Mouse (Mus musculus) megakaryocyte, embryonic 14.5 days (primary cell): ENCODE data around the gene Mafg.

Source experiments
- FLI1 ChIP-seq: IDR thresholded peaks from 2 replicates; pipeline ENCODE4 v1.6.1; 2012; ENCODE audit warnings: low read length, inconsistent platforms, mixed read lengths
- GATA1 ChIP-seq: IDR thresholded peaks from 3 replicates; pipeline ENCODE4 v1.6.1; 2012; ENCODE audit warnings: mixed read lengths, low read length, inconsistent platforms, borderline replicate concordance

- TF ChIP-seq GATA1, result no peak
- no peak for TF ChIP-seq FLI1
Observed at GRCm38 (mm10) chr11:120583937-120584336, 49.5 kb downstream of the Mafg start.
